Mouse (Mus musculus) liver, embryonic 16.5 days (tissue): ENCODE measurements at regions not wholly inside any gene's neighbourhood (a gene's known extent, or its start where the extent isn't known, plus 50 kb on each side); places are given as distances from the start of the nearest gene placed in this dataset.

Experiments used
- ATAC-seq: fragments of 200-750 bp; cut with Nextera tagmentation; 2 replicates; pipeline ENCODE4 v1.8.0; 2017; ENCODE audit warnings: low read depth, mild to moderate bottlenecking, moderate number of reproducible peaks, moderate library complexity
- H3K27ac ChIP-seq: fragments of 300-500 bp; sonication (generic); 2 replicates; pipeline ENCODE4 v1.5.1; 2014; ENCODE audit warnings: mild to moderate bottlenecking, low read length
- H3K27me3 ChIP-seq: fragments of 300-500 bp; sonication (generic); 2 replicates; pipeline ENCODE4 v1.6.1; 2014; ENCODE audit warnings: low read depth, low read length, mixed read lengths; ENCODE audit not compliant: control insufficient read depth, insufficient read depth
- H3K36me3 ChIP-seq: fragments of 300-500 bp; sonication (generic); 2 replicates; pipeline ENCODE4 v1.6.1; 2014; ENCODE audit warnings: mild to moderate bottlenecking; ENCODE audit not compliant: control insufficient read depth, insufficient read depth
- H3K4me1 ChIP-seq: fragments of 300-500 bp; sonication (generic); 2 replicates; pipeline ENCODE4 v1.6.1; 2014; ENCODE audit warnings: low read depth, low read length, mixed read lengths; ENCODE audit not compliant: control insufficient read depth
- H3K4me2 ChIP-seq: fragments of 300-500 bp; sonication (generic); 2 replicates; pipeline ENCODE4 v1.6.1; 2014; ENCODE audit warnings: low read depth, low read length, mixed read lengths
- H3K4me3 ChIP-seq: fragments of 300-500 bp; sonication (generic); 2 replicates; pipeline ENCODE4 v1.5.1; 2014; ENCODE audit warnings: low read depth, mild to moderate bottlenecking, low read length
- H3K9ac ChIP-seq: fragments of 300-500 bp; sonication (generic); 2 replicates; pipeline ENCODE4 v1.6.1; 2014; ENCODE audit warnings: low read depth, low read length
- H3K9me3 ChIP-seq: fragments of 300-500 bp; sonication (generic); replicated peaks from 2 replicates; pipeline ENCODE4 v1.6.1; 2016; ENCODE audit warnings: low read length; ENCODE audit not compliant: control insufficient read depth
- WGBS: fragments of 180-500 bp; shearing (Covaris S2); extraction: QIAGEN DNeasy Blood & Tissue Kit; methylation state at CpG from one replicate; pipeline ENCODE4 v1.1.7; 2014; ENCODE audit not compliant: insufficient replicate concordance; 5-methylcytosine and 5-hydroxymethylcytosine counted together

DNA sequence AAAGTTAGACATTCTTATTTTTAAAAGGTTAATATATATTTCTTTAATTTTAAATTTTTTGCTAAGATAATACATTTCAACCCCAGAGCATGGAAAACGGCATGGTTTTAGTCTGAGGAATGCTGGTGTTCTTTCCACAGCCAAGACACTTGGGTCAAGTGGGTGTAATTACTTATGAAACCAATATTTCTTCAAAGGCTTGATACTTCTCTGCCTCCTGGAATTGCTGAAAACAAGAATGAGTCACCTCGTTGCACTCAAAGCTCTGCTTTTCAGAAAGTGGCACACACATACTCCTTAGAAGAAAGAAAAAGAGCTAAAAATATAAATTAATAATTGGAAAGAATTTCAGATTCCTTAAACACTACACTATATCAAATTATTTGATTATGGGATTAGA is 331.8 kb upstream of the Btbd3 start:
- ATAC-seq: no peak
- H3K27me3 ChIP-seq: no peaks in the 10 kb centered on the region

DNA sequence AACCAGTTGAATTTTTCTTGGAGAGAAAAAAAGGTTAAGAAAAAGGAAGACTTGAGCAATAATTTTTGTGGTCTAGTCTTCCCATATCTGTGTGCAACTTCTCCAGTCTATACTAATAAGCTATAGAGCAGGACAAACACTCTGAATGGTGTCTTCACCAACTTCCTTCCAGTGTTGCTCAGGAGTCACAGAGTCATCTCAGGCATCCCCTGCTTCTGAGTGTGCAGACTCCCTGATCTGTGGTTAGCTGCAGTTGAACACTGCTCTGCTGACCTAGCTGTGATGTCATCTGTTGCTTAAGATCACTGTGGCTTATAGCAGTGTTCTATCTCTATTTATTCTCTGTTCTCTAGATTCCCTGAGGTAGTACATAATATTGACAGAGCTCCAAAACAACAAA is 357.9 kb upstream of the Btbd3 start:
- Histone ChIP-seq H3K9me3 (no peaks in the 10 kb centered on the region), H3K36me3 (no peaks in the 10 kb centered on the region), H3K9ac (no peak overlapping the region), H3K4me2 (no peak overlapping the region), H3K27me3 (no peaks in the 10 kb centered on the region), H3K27ac (no peak overlapping the region), H3K4me3 (no peak overlapping the region), H3K4me1 (no peaks in the 10 kb centered on the region)
- ATAC-seq: no peak

More for the DNA sequence above, 331.8 kb upstream of the Btbd3 start:
- Histone ChIP-seq H3K4me1 (no peaks in the 10 kb centered on the region), H3K4me2 (no peak overlapping the region), H3K9me3 (no peaks in the 10 kb centered on the region), H3K4me3 (no peak overlapping the region), H3K27ac (no peak overlapping the region), H3K9ac (no peak overlapping the region), H3K36me3 (no peaks in the 10 kb centered on the region)
- 46% methylated on average over 2 of the region's 2 CpGs for WGBS

DNA sequence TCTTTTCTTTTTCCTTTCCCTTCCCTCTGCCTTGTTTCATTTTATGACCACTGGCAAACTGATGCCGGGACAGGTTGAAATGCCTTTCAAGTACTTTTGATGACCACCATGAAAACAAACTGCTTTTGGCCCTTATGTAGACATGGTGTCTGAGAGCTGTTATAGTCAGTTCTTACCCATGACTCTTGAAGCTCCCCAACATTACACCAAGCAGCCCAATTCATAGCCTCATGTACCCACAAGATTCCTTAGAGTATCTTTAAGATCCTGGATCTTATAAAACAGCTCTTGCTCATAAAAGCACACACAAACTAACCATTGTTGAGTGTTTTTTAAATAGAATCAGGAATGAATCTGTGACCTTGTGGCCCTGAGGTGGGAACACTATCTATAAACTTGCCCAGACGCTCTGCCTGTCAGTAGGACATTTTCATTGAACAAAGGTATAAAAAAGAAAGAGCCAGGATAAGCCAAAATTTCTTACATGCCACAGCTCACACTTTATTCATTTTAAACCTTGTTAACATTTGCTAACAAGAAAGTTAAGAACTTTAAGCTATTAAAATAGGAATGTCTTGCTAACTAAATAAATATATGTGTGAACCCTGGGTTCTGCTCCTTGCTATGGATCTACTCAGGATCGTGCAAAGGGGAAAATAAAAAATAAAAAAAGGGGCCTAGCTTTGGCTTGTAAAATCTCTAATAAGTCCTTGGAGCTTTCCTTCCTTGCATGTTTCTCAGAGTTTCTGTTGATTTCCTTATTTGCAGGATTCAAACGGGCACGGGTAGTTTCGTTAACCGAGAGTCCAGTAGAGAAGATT is 375.9 kb upstream of the Btbd3 start:
- Histone ChIP-seq H3K4me1 (no peaks in the 10 kb centered on the region), H3K27me3 (no peaks in the 10 kb centered on the region), H3K9ac (no peak overlapping the region), H3K4me2 (no peak overlapping the region), H3K9me3 (no peaks in the 10 kb centered on the region), H3K27ac (no peak overlapping the region), H3K36me3 (no peaks in the 10 kb centered on the region), H3K4me3 (no peak overlapping the region)
- 44% methylated on average over 7 of the region's 7 CpGs for WGBS
- no peak for ATAC-seq

DNA sequence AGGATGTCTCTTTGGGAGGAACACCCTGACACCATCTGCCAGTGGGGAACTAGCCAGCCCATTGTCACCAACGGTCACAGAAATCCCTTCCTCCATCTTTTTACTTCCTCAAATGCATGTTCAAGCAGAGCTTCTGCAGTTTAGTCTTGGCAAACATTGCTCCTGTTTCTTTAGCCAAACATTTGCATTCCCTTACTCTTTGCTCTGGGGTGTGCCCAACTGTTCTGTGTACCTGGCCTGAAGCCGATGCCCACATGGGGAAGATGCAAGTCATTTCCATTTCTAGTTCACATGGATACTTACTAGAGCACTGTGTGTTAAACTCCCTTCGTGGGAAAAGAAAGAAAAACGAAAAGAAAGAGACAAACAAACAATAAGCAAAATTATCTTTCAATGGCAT is 386.7 kb upstream of the Btbd3 start:
- no peaks in the 10 kb centered on the region for H3K9me3 ChIP-seq
- no peaks in the 10 kb centered on the region for H3K27me3 ChIP-seq
- no peak overlapping the region for H3K4me3 ChIP-seq
- no peak overlapping the region for H3K4me2 ChIP-seq
- H3K4me1 ChIP-seq: no peaks in the 10 kb centered on the region
- no peak overlapping the region for H3K27ac ChIP-seq
- H3K36me3 ChIP-seq: no peaks in the 10 kb centered on the region
- H3K9ac ChIP-seq: no peak overlapping the region
- 40% methylated on average over 4 of the region's 4 CpGs for WGBS
- no peak for ATAC-seq

DNA sequence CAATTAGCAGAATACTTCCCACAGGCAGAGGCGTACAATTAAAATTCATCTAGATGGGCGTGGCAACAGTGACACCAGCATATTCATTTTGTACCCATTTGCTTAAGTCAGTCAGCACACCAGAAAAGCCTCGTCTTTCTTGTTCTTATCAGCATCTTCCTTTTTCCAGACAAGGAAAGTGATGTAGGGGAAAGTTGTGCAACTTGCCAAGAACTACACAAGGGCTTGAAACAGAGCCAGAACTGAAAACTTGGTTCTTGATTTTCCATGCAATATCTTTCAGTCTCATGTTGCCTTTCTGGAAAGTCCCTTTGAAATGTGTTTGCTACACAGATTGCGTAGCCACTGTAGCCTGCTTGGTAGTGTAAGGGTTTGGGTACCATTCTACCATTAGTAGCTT is 401.9 kb upstream of the Btbd3 start:
- ATAC-seq: no peak
- Histone ChIP-seq H3K36me3 (no peaks in the 10 kb centered on the region), H3K4me2 (no peak overlapping the region), H3K9ac (no peak overlapping the region), H3K4me1 (no peaks in the 10 kb centered on the region), H3K27ac (no peak overlapping the region), H3K4me3 (no peak overlapping the region), H3K9me3 (no peaks in the 10 kb centered on the region), H3K27me3 (no peaks in the 10 kb centered on the region)
- 48% methylated on average over 4 of the region's 4 CpGs for WGBS

DNA sequence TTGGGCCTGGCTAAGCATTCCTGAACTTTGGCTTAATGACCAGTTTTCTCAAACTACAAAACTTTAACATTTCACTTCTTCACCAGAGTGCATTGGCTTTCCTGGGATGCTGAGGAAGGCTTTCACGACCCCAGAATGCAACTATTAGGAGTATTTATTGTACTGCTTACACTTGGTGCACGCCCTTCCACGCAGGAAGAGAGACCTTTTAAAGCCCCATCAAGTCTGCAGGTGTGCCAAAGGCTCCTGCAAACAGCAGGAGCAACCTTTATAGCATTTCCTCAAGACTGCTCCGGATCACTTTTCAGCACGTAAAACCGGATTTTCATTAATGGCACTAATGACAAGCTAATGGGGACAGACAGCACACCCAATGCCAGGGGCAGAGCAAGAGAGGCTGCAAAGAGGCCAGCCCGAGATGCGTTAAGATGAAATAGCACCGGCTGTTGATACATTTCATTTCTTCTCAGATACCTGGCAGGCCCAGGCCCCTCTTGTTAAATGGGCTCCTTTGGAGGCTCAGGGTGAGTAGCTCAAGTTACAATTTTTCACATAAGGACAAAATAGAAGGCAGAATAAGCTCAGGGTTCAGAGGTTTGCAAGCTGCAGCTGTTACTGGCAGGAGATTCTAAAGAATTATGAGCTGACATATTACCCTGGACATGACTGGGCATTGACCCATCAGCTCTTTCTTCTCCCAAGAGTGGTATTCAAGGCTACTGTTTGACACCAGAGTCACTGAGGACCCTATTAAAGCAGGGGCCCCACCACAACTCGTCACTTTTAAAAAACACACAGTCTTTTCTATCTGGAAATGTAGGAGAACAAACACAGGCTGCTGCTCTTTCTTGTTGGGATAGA is 402.7 kb upstream of the Btbd3 start:
- Histone ChIP-seq H3K4me1 (no peaks in the 10 kb centered on the region), H3K4me3 (no peak overlapping the region), H3K4me2 (no peak overlapping the region), H3K9me3 (no peaks in the 10 kb centered on the region), H3K9ac (no peak overlapping the region), H3K36me3 (no peaks in the 10 kb centered on the region), H3K27me3 (no peaks in the 10 kb centered on the region), H3K27ac (no peak overlapping the region)
- ATAC-seq: no peak
- WGBS: 57% methylated on average over 10 of the region's 10 CpGs

DNA sequence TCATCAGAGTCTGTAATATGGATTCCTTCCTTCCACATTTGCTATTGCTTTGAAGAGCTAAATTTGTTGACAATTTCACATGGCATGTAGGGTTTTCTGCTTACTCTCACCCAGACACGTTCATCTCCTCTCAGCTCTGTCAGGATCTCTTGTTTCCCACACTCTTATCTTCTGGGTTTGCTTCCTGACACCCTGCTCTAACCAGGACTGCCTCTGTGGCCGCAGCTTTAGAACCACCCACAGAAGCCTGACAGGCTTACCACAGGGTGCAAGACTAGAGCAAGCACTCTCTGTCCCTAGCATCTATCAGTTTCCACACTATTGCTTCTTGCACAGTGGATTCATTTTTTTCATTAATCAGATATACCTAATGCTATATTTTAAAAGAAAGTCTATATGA is 408.5 kb upstream of the Btbd3 start:
- no peak overlapping the region for H3K9ac ChIP-seq
- H3K27ac ChIP-seq: no peak overlapping the region
- H3K4me1 ChIP-seq: no peaks in the 10 kb centered on the region
- H3K4me2 ChIP-seq: no peak overlapping the region
- ATAC-seq: no peak
- H3K36me3 ChIP-seq: no peaks in the 10 kb centered on the region
- no peaks in the 10 kb centered on the region for H3K9me3 ChIP-seq
- H3K27me3 ChIP-seq: no peaks in the 10 kb centered on the region
- H3K4me3 ChIP-seq: no peak overlapping the region
- WGBS: 7% methylated on average over 2 of the region's 2 CpGs

DNA sequence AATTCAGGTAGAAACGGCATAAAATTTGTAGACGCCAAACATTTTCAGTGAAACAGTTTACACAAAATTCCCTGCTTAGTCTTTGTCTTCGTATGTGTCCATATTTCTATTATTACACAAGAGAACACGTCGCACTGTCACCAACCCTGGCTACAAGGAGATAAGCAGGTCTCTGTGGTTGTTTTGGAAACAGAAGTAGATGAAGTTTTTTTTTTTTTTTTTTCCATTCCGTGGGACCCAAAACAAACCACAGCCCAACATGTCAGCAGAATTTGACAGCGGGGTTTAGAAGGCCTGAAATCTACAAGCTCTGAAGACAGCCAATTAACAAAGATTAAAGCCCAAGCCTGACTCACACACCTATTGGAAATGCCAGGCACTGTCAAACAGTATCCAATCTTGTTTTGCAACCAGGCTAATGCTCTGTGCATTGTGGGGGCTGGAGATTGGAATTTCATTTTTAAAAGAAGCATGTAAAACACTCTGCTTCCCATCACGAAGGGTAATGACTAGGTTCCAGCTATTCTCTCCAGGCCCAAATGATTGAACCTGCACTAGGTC is 428.5 kb upstream of the Btbd3 start:
- Histone ChIP-seq H3K27me3 (no peaks in the 10 kb centered on the region), H3K9ac (no peak overlapping the region), H3K27ac (no peak overlapping the region), H3K9me3 (no peaks in the 10 kb centered on the region), H3K36me3 (no peaks in the 10 kb centered on the region), H3K4me3 (no peak overlapping the region), H3K4me1 (no peaks in the 10 kb centered on the region), H3K4me2 (no peak overlapping the region)
- no peak for ATAC-seq
- 21% methylated on average over 8 of the region's 8 CpGs for WGBS

DNA sequence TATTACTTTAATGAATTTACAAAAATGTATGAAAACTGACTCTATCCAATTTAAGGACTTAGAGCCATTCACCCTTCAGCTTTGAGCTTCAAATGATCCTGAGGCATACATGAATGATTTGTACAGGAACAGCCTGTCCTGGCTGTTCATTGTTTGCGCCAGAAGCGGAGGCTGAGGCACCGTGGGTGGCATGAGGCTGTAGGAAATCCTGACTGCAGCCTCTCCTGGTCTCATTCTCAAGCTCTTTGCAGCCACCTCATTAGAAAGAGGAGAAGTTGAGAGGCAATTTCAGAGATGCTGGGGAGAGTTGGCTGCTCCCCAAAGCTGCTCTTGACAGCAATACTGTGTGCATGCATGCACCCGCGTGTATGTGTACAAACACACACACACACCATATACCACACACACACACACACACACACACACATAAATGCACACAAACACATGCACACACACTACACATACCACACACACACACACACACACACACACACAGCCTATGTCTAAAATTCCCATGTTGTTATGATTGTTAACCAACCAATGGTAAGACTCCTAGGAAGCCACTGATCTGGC is 434.9 kb upstream of the Btbd3 start:
- ATAC-seq: no peak
- H3K36me3 ChIP-seq: no peaks in the 10 kb centered on the region
- no peak overlapping the region for H3K4me3 ChIP-seq
- no peaks in the 10 kb centered on the region for H3K27me3 ChIP-seq
- H3K9ac ChIP-seq: no peak overlapping the region
- H3K4me2 ChIP-seq: no peak overlapping the region
- WGBS: 73% methylated on average over 5 of the region's 5 CpGs
- H3K4me1 ChIP-seq: no peaks in the 10 kb centered on the region
- no peaks in the 10 kb centered on the region for H3K9me3 ChIP-seq
- no peak overlapping the region for H3K27ac ChIP-seq
